Mouse (Mus musculus) C2C12 (cell line): ENCODE data around the gene Casc3.

Source experiments
- CEBPB ChIP-seq: IDR thresholded peaks from one replicate; pipeline ENCODE4 v1.6.1; 2011; ENCODE audit warnings: low read depth, mild to moderate bottlenecking, control low read depth, moderate library complexity
- CTCF ChIP-seq: IDR thresholded peaks from one replicate; pipeline ENCODE4 v1.5.1; 2011; ENCODE audit not compliant: control insufficient read depth, insufficient read depth, insufficient read length
- FOSL1 ChIP-seq: IDR thresholded peaks from one replicate; pipeline ENCODE4 v1.8.0; 2011; ENCODE audit warnings: mild to moderate bottlenecking, low read length; ENCODE audit not compliant: poor library complexity, insufficient read depth, severe bottlenecking
- MAX ChIP-seq: IDR thresholded peaks from one replicate; pipeline ENCODE4 v1.6.1; 2011; ENCODE audit warnings: mild to moderate bottlenecking, control low read depth

- TF ChIP-seq CEBPB (no peak), CTCF (no peak), MAX (no peak), FOSL1 (no peak)
Observed at GRCm38 (mm10) chr11:98770096-98770975, 34.4 kb upstream of the Casc3 start.
